Mouse (Mus musculus) stomach, postnatal 0 days (tissue): ENCODE results near the gene Lmo7.

Experiments
- CTCF ChIP-seq: IDR thresholded peaks from 2 replicates; pipeline ENCODE4 v1.5.1; 2016; ENCODE audit warnings: antibody characterized with exemption, low read depth, mild to moderate bottlenecking, moderate library complexity
- EP300 ChIP-seq: optimal IDR thresholded peaks from 2 replicates; pipeline ENCODE3; 2016; ENCODE audit warnings: antibody characterized with exemption

DNA sequence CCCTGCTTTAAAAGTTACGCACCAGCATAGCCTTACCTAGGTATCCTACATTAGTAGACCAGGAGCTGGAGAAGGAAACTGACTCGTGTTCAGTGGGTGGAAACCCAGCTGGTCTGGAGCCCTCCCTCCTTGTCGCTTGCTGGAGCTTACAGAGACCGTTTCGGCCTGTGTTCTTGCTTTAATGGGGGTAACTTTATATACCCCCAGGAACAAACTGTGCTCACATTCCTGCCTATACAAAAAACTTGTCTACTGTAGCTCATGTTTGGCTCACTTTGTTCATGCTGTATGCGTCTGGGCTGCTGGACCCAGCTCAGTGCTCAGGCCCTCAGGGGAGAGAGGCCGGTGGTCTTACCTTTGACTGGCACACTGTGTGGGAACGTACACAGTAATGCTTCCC lies 162.7 kb downstream of the Lmo7 start:
- TF ChIP-seq CTCF (no peak), EP300 (no peak)
